Mouse (Mus musculus) neural tube, embryonic 14.5 days (tissue): ENCODE data around the gene Clybl. TPM values are rescaled to one million over a fixed set of nuclear protein-coding genes. Genes with fewer than 3 reads are reported as not detected.

Experiments
- ATAC-seq: fragments of 200-750 bp; cut with Nextera tagmentation; 2 replicates; pipeline ENCODE4 v1.8.0; 2017; ENCODE audit warnings: low read depth, mild to moderate bottlenecking, moderate TSS enrichment, moderate library complexity
- H3K27ac ChIP-seq: fragments of 300-500 bp; sonication (generic); 2 replicates; pipeline ENCODE4 v1.5.1; 2014; ENCODE audit warnings: low read depth, mild to moderate bottlenecking, control low read depth, low read length, moderate library complexity, mixed read lengths
- H3K27me3 ChIP-seq: fragments of 300-500 bp; sonication (generic); 2 replicates; pipeline ENCODE4 v1.6.1; 2014; ENCODE audit warnings: low read length; ENCODE audit not compliant: control insufficient read depth, insufficient read depth
- H3K36me3 ChIP-seq: fragments of 300-500 bp; sonication (generic); 2 replicates; pipeline ENCODE4 v1.6.1; 2014; ENCODE audit warnings: low read length, mixed read lengths; ENCODE audit not compliant: control insufficient read depth, insufficient read depth
- H3K4me1 ChIP-seq: fragments of 300-500 bp; sonication (generic); 2 replicates; pipeline ENCODE4 v1.6.1; 2014; ENCODE audit warnings: low read length; ENCODE audit not compliant: control insufficient read depth, insufficient read depth
- H3K4me2 ChIP-seq: fragments of 300-500 bp; sonication (generic); 2 replicates; pipeline ENCODE4 v1.6.1; 2014; ENCODE audit warnings: mild to moderate bottlenecking, low read depth, low read length, control low read depth
- H3K4me3 ChIP-seq: fragments of 300-500 bp; sonication (generic); 2 replicates; pipeline ENCODE4 v1.5.1; 2014; ENCODE audit warnings: low read depth, low read length, control low read depth, mixed read lengths
- H3K9ac ChIP-seq: fragments of 300-500 bp; sonication (generic); replicated peaks from 2 replicates; pipeline ENCODE4 v1.6.1; 2014; ENCODE audit warnings: low read depth, mild to moderate bottlenecking, control low read depth, low read length, mixed read lengths
- H3K9me3 ChIP-seq: fragments of 300-500 bp; sonication (generic); 2 replicates; pipeline ENCODE4 v1.6.1; 2016; ENCODE audit warnings: low read length; ENCODE audit not compliant: control insufficient read depth
- WGBS: fragments of 180-500 bp; shearing (Covaris S2); extraction: QIAGEN DNeasy Blood & Tissue Kit; methylation state at CpG from one replicate; pipeline ENCODE4 v1.1.7; 2014; 5-methylcytosine and 5-hydroxymethylcytosine counted together
- polyA plus RNA-seq: library from polyadenylated mRNA; unstranded; fragments of >200 nt; fragmentation: Nextera tagmentation; extraction: Ambion mirVana; gene quantifications from 2 replicates; pipeline ENCODE4 v1.2.1, GENCODE M21; 2014

Clybl gene
- 9.1 and 10.8 TPM in 2 replicates for polyA plus RNA-seq

DNA sequence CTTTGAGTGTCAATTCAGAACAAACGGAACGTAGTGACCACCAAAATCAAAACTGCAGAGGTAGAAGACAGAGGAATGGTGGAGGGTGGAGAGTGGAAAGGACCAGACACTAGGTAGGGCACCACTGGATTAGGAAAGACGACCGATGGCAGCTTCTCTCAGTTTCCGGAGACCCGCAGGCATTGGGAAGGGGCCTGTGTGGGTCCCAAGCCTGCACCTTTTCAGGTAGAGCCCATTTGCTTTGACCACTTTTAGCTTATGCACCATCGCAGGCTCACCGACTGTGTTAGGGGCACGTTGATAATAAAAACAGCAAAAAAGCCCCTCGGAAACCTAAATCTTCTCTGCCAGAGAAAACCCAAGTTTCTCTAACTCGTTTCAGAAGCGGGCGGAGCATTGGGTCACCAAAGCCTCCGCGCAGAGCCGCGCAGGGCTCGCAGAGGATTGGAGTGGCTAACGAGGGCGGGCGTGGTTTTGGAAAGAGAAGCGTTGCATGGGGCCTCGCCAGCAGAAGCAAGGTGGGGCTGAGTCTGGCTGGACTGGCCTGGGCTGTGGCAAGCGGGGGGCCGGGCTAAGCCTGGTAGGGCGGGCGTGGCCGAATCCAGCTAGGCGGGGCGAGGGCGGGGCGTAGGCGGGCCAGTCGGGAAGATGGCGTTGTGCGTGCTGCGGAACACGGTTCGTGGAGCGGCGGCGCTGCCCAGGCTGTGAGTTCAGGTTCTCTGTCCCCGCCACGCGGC is at the start of gene Clybl:
Gene Clybl (plus strand): TSS at position 627 of the 737 bp plus-strand sequence.
- Histone ChIP-seq H3K4me2 (peak within 1 kb of the TSS; percentile 61), H3K27me3 (no peaks in the 10 kb centered on the region), H3K4me3 (peak within 1 kb of the TSS; percentile 46), H3K9ac (peak within 1 kb of the TSS; percentile 52), H3K36me3 (no peaks in the 10 kb centered on the region), H3K4me1 (0 out of 2 replicates have a peak, but pooled peaks cover 2% of the 10 kb centered on the region), H3K9me3 (no peaks in the 10 kb centered on the region), H3K27ac (no peak within 1 kb of the TSS)
- peak; percentile 97 for ATAC-seq
- 3% methylated on average over 45 of the region's 45 CpGs for WGBS

GRCm38 (mm10) chr14:122136368-122136928 is 45.1 kb upstream of the Clybl start:
- Histone ChIP-seq H3K4me2 (no peak overlapping the region), H3K9ac (no peak overlapping the region), H3K4me3 (no peak overlapping the region), H3K27me3 (no peaks in the 10 kb centered on the region), H3K9me3 (no peaks in the 10 kb centered on the region), H3K36me3 (peaks cover 23% of the 10 kb centered on the region; the same call in 1 of the 2 replicates), H3K4me1 (no peaks in the 10 kb centered on the region), H3K27ac (no peak overlapping the region)
- WGBS = 62% methylated on average over 3 of the region's 3 CpGs
- peak; percentile 90 for ATAC-seq

DNA sequence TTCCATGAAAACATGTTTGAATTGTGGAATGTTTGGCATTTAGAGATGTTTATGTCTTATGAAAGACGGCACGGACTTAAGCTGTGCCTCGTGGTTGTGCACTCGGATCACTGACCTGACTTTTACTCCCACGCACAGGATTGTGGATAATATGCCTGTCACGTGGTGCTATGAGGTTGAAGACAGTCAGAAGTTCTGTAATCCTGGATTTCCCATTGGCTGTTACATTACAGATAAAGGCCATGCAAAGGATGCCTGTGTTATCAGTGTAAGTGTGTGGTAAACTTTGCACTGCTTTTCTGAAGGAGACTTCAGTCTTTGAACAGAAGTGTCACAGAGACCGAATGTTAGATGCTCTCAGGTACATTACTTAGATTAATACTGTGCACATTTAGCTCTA is 44.3 kb upstream of the Clybl start:
- ATAC-seq = no peak
- no peak overlapping the region for H3K27ac ChIP-seq
- no peak overlapping the region for H3K9ac ChIP-seq
- 96% methylated on average over 7 of the region's 7 CpGs for WGBS
- no peaks in the 10 kb centered on the region for H3K9me3 ChIP-seq
- H3K4me2 ChIP-seq = no peak overlapping the region
- H3K27me3 ChIP-seq = no peaks in the 10 kb centered on the region
- no peaks in the 10 kb centered on the region for H3K4me1 ChIP-seq
- H3K4me3 ChIP-seq = no peak overlapping the region
- H3K36me3 ChIP-seq = peaks cover 28% of the 10 kb centered on the region

GRCm38 (mm10) chr14:122140126-122140525 is 41.4 kb upstream of the Clybl start:
- H3K27ac ChIP-seq = no peak overlapping the region
- no peaks in the 10 kb centered on the region for H3K9me3 ChIP-seq
- H3K4me2 ChIP-seq = no peak overlapping the region
- H3K27me3 ChIP-seq = no peaks in the 10 kb centered on the region
- no peak for ATAC-seq
- no peak overlapping the region for H3K9ac ChIP-seq
- H3K36me3 ChIP-seq = peaks cover 31% of the 10 kb centered on the region
- WGBS = 64% methylated on average over 1 of the region's 1 CpGs
- H3K4me1 ChIP-seq = no peaks in the 10 kb centered on the region
- H3K4me3 ChIP-seq = no peak overlapping the region

GRCm38 (mm10) chr14:122143585-122144269 is 37.8 kb upstream of the Clybl start:
- H3K9me3 ChIP-seq = no peaks in the 10 kb centered on the region
- no peak for ATAC-seq
- H3K27me3 ChIP-seq = no peaks in the 10 kb centered on the region
- H3K4me2 ChIP-seq = no peak overlapping the region
- no peak overlapping the region for H3K9ac ChIP-seq
- H3K27ac ChIP-seq = no peak overlapping the region
- WGBS = 95% methylated on average over 4 of the region's 4 CpGs
- H3K4me3 ChIP-seq = no peak overlapping the region
- H3K4me1 ChIP-seq = no peaks in the 10 kb centered on the region
- peaks cover 37% of the 10 kb centered on the region for H3K36me3 ChIP-seq

GRCm38 (mm10) chr14:122145374-122145773 is 36.1 kb upstream of the Clybl start:
- WGBS = 92% methylated on average over 1 of the region's 1 CpGs
- Histone ChIP-seq H3K4me1 (no peaks in the 10 kb centered on the region), H3K9me3 (no peaks in the 10 kb centered on the region), H3K27me3 (no peaks in the 10 kb centered on the region), H3K9ac (no peak overlapping the region), H3K4me2 (no peak overlapping the region), H3K27ac (no peak overlapping the region), H3K36me3 (peaks cover 34% of the 10 kb centered on the region), H3K4me3 (no peak overlapping the region)
- ATAC-seq = no peak

GRCm38 (mm10) chr14:122150616-122151015 is 30.9 kb upstream of the Clybl start:
- Histone ChIP-seq H3K27me3 (no peaks in the 10 kb centered on the region), H3K36me3 (peaks cover 37% of the 10 kb centered on the region), H3K4me1 (no peaks in the 10 kb centered on the region), H3K4me2 (no peak overlapping the region), H3K9me3 (no peaks in the 10 kb centered on the region), H3K9ac (no peak overlapping the region), H3K4me3 (no peak overlapping the region), H3K27ac (no peak overlapping the region)
- 58% methylated on average over 5 of the region's 5 CpGs for WGBS
- no peak for ATAC-seq

- H3K36me3 ChIP-seq = peaks cover 31% of the 10 kb centered on the region
- H3K4me1 ChIP-seq = no peaks in the 10 kb centered on the region
- ATAC-seq = no peak
- no peak overlapping the region for H3K27ac ChIP-seq
- H3K4me3 ChIP-seq = no peak overlapping the region
- WGBS = 91% methylated on average over 7 of the region's 7 CpGs
- H3K9me3 ChIP-seq = no peaks in the 10 kb centered on the region
- H3K4me2 ChIP-seq = no peak overlapping the region
- H3K9ac ChIP-seq = no peak overlapping the region
- no peaks in the 10 kb centered on the region for H3K27me3 ChIP-seq
Measured at GRCm38 (mm10) chr14:122157738-122158137, 23.8 kb upstream of the Clybl start.

DNA sequence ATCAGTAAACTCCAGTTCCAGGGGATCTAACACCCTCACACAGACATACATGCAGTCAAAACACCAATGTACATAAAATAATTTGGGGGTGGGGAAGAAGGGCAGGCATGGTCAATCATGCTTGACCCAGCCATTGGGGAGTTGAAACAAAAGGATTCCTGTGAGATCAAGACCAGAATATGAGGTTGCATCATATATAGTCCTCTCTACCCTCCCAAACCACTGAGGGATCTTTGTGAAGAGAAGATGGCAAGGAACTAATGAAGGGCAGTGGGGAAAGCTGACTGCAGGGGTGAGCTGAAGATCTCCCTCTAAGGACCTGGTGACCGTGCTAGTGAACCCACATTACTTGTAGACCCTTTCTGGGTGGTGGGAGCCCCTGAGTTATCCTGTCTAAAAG is 20.6 kb upstream of the Clybl start:
- H3K27ac ChIP-seq = no peak overlapping the region
- no peak for ATAC-seq
- 100% methylated on average over 1 of the region's 1 CpGs for WGBS
- no peak overlapping the region for H3K4me2 ChIP-seq
- H3K27me3 ChIP-seq = no peaks in the 10 kb centered on the region
- no peaks in the 10 kb centered on the region for H3K9me3 ChIP-seq
- peaks cover 8% of the 10 kb centered on the region; the same call in 1 of the 2 replicates for H3K36me3 ChIP-seq
- H3K4me1 ChIP-seq = no peaks in the 10 kb centered on the region
- H3K9ac ChIP-seq = no peak overlapping the region
- H3K4me3 ChIP-seq = no peak overlapping the region
